Mouse (Mus musculus) limb, embryonic 14.5 days (tissue): ENCODE results near the gene Zfp36l3. TPM values are rescaled to one million over a fixed set of nuclear protein-coding genes. Genes with fewer than 3 reads are reported as not detected.

Experiments
- ATAC-seq: fragments of 200-750 bp; cut with Nextera tagmentation; 2 replicates; pipeline ENCODE4 v1.8.0; 2017; ENCODE audit warnings: low read depth, moderate number of reproducible peaks, moderate TSS enrichment; ENCODE audit not compliant: low FRiP score
- DNase-seq: peaks from one replicate; pipeline ENCODE4 v3.0.0-alpha.2; 2015; ENCODE audit warnings: low spot score
- H3K27ac ChIP-seq: fragments of 300-500 bp; sonication (generic); replicated peaks from 2 replicates; pipeline ENCODE4 v1.5.1; 2014; ENCODE audit warnings: low read depth, mild to moderate bottlenecking, low read length, moderate library complexity, mixed read lengths
- H3K27me3 ChIP-seq: fragments of 300-500 bp; sonication (generic); 2 replicates; pipeline ENCODE4 v1.6.1; 2014; ENCODE audit warnings: low read length, mixed read lengths; ENCODE audit not compliant: control insufficient read depth, insufficient read depth
- H3K36me3 ChIP-seq: fragments of 300-500 bp; sonication (generic); 2 replicates; pipeline ENCODE4 v1.6.1; 2014; ENCODE audit warnings: mild to moderate bottlenecking, low read length, moderate library complexity, mixed read lengths; ENCODE audit not compliant: control insufficient read depth, insufficient read depth
- H3K4me1 ChIP-seq: fragments of 300-500 bp; sonication (generic); 2 replicates; pipeline ENCODE4 v1.6.1; 2014; ENCODE audit warnings: antibody characterized with exemption, low read length, mixed read lengths; ENCODE audit not compliant: control insufficient read depth, insufficient read depth
- H3K4me2 ChIP-seq: fragments of 300-500 bp; sonication (generic); replicated peaks from 2 replicates; pipeline ENCODE4 v1.6.1; 2014; ENCODE audit warnings: low read depth, mild to moderate bottlenecking, low read length, moderate library complexity; ENCODE audit not compliant: severe bottlenecking
- H3K4me3 ChIP-seq: fragments of 300-500 bp; sonication (generic); replicated peaks from 2 replicates; pipeline ENCODE4 v1.5.1; 2014; ENCODE audit warnings: low read length
- H3K9ac ChIP-seq: fragments of 300-500 bp; sonication (generic); 2 replicates; pipeline ENCODE4 v1.6.1; 2014; ENCODE audit warnings: mild to moderate bottlenecking, low read depth, low read length, moderate library complexity; ENCODE audit not compliant: severe bottlenecking
- H3K9me3 ChIP-seq: fragments of 300-500 bp; sonication (generic); 2 replicates; pipeline ENCODE4 v1.6.1; 2016; ENCODE audit warnings: low read length; ENCODE audit not compliant: control insufficient read depth
- POLR2A ChIP-seq: fragments of 200-500 bp; IDR thresholded peaks from 2 replicates; pipeline ENCODE4 v1.8.0; 2012; ENCODE audit warnings: inconsistent platforms, mild to moderate bottlenecking, moderate library complexity, borderline replicate concordance; ENCODE audit not compliant: insufficient read depth, insufficient read length; ENCODE audit errors: extremely low read depth
- WGBS: fragments of 180-500 bp; shearing (Covaris S2); extraction: QIAGEN DNeasy Blood & Tissue Kit; methylation state at CpG from one replicate; pipeline ENCODE4 v1.1.7; 2014; 5-methylcytosine and 5-hydroxymethylcytosine counted together
- polyA plus RNA-seq, 2 experiments: library from polyadenylated mRNA; depleted of rRNA in 1 of 2; stranded (reverse) in 1 of 2; unstranded in 1 of 2; fragments of >200 nt; fragmentation: Nextera tagmentation in 1 of 2; extraction: Ambion mirVana in 1 of 2; gene quantifications; 2 replicates each; pipeline versions ENCODE4 v1.2.1 to v1.2.3; 2012 to 2014

The Zfp36l3 gene
- polyA plus RNA-seq, 2 experiments: 0.10 TPM; not detected in 1

DNA sequence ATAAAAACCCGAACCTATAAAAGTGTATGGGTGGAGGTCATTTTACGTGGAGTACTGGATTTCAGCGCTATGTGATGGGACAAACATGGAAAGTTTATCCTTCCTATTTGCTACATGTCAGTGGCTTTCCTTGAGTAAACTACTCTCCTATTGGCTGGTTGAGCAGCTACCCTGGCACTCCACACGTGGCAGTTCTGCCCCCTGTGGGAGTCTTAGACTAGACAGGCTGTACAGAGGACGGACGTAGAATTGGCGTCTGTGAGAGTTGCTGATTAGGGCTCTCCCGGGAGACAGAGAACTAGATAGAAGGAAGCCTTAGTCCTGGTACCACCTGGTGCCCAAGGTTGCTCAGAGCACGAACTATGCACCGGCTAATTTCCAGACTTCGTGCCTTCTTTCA is 51.6 kb downstream of the Zfp36l3 start, which contains the start of gene 4930502E18Rik:
4930502E18Rik (plus strand) TSS at position 231 of the 400 bp plus-strand sequence.
- H3K36me3 ChIP-seq: no peaks in the 10 kb centered on the region
- WGBS: 79% methylated on average over 11 of the region's 11 CpGs
- DNase-seq: no peak
- no peaks in the 10 kb centered on the region for H3K27me3 ChIP-seq
- no peak within 1 kb of the TSS for H3K4me2 ChIP-seq
- H3K27ac ChIP-seq: no peak within 1 kb of the TSS
- H3K4me3 ChIP-seq: no peak within 1 kb of the TSS
- no peak for TF ChIP-seq POLR2A
- H3K9me3 ChIP-seq: no peaks in the 10 kb centered on the region
- no peak within 1 kb of the TSS for H3K9ac ChIP-seq
- ATAC-seq: no peak
- no peaks in the 10 kb centered on the region for H3K4me1 ChIP-seq

Other genes with a start within 250 kb of the Zfp36l3 start
- 53.2 and 54.6 TPM in 2 replicates for gene Rtl8c, start 168.4 kb downstream of the Zfp36l3 start, polyA plus RNA-seq (2012; rRNA removed)
- 60.1 and 60.7 TPM in 2 replicates for gene Rtl8c, start 168.4 kb downstream of the Zfp36l3 start, polyA plus RNA-seq (2014; fragmentation: Nextera tagmentation; extraction: Ambion mirVana)
- not detected in 2 replicates for gene Gm14597, start 167.4 kb downstream of the Zfp36l3 start, polyA plus RNA-seq (2012; rRNA removed)
- not detected in 2 replicates for gene Gm14597, start 167.4 kb downstream of the Zfp36l3 start, polyA plus RNA-seq (2014; fragmentation: Nextera tagmentation; extraction: Ambion mirVana)
- 99.8 and 135 TPM in 2 replicates for gene Rtl8a, start 132.7 kb downstream of the Zfp36l3 start, polyA plus RNA-seq (2012; rRNA removed)
- gene Rtl8a, start 132.7 kb downstream of the Zfp36l3 start, polyA plus RNA-seq (2014; fragmentation: Nextera tagmentation; extraction: Ambion mirVana): 71.3 and 71.4 TPM in 2 replicates
- 117 and 144 TPM in 2 replicates for gene Rtl8b, start 106.0 kb downstream of the Zfp36l3 start, polyA plus RNA-seq (2012; rRNA removed)
- gene Rtl8b, start 106.0 kb downstream of the Zfp36l3 start, polyA plus RNA-seq (2014; fragmentation: Nextera tagmentation; extraction: Ambion mirVana): 66.0 and 69.5 TPM in 2 replicates
- gene 4930502E18Rik, start 51.6 kb downstream of the Zfp36l3 start, polyA plus RNA-seq (2012; rRNA removed): 0.17 and 0.31 TPM in 2 replicates
- 0.26 and 0.36 TPM in 2 replicates for gene 4930502E18Rik, start 51.6 kb downstream of the Zfp36l3 start, polyA plus RNA-seq (2014; fragmentation: Nextera tagmentation; extraction: Ambion mirVana)
- gene 1700013H16Rik, start 18.6 kb downstream of the Zfp36l3 start, polyA plus RNA-seq (2012; rRNA removed): not detected in 2 replicates
- gene 1700013H16Rik, start 18.6 kb downstream of the Zfp36l3 start, polyA plus RNA-seq (2014; fragmentation: Nextera tagmentation; extraction: Ambion mirVana): not detected in 2 replicates
- gene Xlr, start 21.3 kb upstream of the Zfp36l3 start, polyA plus RNA-seq (2012; rRNA removed): 0.39 and 0.65 TPM in 2 replicates
- gene Xlr, start 21.3 kb upstream of the Zfp36l3 start, polyA plus RNA-seq (2014; fragmentation: Nextera tagmentation; extraction: Ambion mirVana): 1.0 and 1.2 TPM in 2 replicates